Mouse (Mus musculus): Measurements from ENCODE around the gene Creld2.
A peak's percentile ranks its signal among the peaks of the same experiment; 100 is the strongest.

- TF ChIP-seq CTCF (IDR thresholded peaks at IDR 0.05; ENCODE audit: extremely low read depth, insufficient read depth, insufficient read length, insufficient replicate concordance), result peak; percentile 57; the same call in 1 of the 2 replicates
- TF ChIP-seq POLR2A (IDR thresholded peaks at IDR 0.05; ENCODE audit: low read depth, low read length), result no peak
Observed at GRCm38 (mm10) chr15:88827991-88828799, 8.7 kb downstream of the Creld2 start.

All from spleen, adult 2 months (tissue).